Mouse (Mus musculus) heart, adult 18-20 months (tissue): ENCODE results near the gene Sparcl1. TPM values are rescaled to one million over a fixed set of nuclear protein-coding genes. Genes with fewer than 3 reads are reported as not detected.

Experiments
- DNase-seq, 2 experiments: peaks; one replicate each; pipeline ENCODE4 v3.0.0; 2021 to 2022; ENCODE audit warnings: mixed read lengths in 1 of 2
- total RNA-seq, 2 experiments: library from RNA; stranded (reverse); gene quantifications; 2 replicates each; pipeline ENCODE4 v1.2.3; 2021

Gene Sparcl1
- total RNA-seq, 2 experiments from 2014 or later: 186 to 203 TPM

DNA sequence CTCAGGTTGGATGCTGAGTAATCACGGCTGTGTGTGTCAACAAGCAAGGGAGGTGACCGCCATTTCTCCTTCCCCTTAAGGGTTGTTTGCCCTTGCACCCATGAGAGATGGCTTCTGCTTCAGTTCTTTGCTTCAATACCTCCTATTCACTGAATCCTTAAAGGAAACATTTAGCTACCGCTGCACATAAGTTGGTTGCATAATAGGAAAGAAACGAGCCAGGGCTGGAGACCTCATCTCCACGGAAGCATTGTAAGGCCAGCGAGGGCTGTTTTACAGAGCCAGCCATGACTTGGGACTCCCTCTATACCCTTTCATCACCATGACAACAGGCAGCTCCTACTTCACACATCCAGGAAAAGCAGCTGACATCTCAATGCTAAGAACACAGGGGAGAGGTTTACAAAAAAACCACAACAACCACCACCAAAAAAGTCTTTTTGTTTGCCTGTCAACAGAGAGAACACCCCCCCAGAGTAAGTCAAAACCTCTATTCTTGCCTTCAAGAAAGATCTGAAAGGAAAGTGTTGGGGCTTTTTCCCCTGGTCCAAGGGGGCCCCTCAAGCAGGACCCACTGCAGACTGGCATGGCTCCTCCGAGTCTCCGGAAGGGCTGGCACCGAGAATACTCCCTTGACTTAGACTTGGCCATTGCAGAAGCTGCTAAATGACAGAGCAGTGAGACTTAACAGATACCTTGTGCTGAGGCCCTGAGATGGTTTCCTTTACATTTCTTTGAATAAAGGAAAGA lies 3.2 kb downstream of the Sparcl1 start:
- no peak for DNase-seq

DNA sequence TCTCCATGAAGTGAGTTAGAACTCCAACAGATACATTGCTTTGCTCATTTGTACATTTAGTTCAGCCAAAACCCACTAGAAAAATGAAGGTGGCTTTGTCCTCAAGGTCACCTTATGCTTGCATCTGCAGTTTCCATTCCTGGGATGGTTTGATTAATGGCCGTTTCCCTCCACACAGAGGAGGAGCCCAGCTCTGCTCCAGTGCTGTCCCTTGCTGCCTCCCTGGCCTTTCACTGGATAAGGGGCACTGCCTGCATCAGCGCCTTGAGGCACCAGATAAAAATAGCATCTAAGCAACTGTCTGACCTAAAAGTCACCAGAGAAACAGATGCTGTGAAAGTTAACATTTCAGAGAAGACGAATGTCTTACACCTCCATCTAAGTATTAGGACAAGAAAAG lies 4.0 kb downstream of the Sparcl1 start:
- no peak for DNase-seq

DNA sequence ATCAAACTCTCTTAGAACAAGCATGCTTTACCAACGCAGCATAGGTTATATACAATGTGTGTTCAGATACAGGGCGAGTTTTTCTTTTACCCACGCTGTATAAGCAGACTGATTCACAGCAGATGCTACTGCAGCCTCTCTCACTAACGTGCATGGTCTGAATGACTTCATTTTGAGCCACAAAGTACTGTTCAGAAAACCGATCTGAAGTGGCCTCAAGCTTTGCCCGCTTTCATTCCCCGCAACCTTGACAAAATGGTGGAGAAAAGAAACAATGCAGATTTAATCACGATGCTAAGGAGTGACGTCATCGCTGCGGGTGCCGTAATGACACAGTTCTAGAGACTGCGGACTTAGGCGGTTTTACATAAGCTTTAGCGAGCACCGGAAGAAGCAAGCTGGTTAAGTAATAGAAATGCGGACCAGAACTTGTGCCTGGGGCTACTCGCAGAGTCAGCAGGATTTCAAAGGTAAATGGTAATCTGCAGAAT lies 4.6 kb downstream of the Sparcl1 start:
- no peak for DNase-seq

DNA sequence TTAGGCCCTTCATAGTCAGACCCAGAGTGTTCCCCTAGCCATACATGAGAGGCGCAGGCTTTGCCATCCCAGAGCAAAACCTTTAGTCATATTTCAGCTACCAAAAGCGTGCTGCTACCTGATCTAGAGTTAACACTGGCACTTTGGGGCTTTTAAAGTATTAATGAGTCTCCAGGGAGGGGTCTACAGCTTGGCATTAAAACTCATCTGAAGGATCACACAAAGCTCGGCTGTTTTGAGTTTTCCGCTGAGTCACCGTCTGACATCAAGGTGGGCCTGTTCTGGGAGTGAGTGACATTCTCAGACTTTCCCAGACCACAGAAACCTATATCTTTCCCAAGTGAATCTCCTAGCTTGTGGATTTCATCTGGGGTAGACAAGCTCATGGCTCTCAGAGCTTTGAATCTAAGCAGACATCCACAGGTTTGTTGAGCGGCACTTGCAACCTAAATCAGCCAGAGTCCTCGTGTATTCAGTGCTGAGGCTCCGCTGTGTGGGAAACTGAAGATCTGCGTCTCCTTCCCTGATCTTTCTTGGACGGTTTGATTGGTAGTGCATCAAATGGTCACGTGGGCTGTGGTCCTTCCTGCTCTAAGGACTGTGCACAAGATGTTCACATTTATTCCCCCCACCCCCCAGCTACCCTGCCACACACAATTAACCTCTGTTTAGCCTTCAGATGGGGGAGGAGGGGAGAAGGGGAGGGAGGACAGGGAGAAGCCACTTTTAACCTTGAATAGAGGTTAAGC lies 5.2 kb downstream of the Sparcl1 start:
- DNase-seq: no peak

DNA sequence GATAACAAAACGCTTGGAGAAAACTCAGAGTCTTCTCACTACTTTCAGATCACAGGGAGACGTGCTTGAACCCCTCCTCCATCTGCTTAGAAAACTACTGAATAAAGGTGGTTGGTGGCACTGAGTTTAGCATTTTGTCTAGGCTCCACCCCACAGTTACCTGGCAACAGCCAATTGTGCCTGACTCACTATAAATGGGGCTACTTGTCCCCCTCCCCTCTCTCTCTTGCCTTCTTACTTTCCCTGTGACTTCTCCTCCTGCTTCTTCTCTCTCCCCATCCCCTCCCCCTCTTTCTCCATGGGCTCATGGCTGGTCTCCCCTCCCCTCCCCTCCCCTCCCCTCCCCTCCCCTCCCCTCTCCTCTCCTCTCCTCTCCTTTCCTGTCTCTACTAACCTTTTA lies 9.4 kb downstream of the Sparcl1 start:
- no peak for DNase-seq

DNA sequence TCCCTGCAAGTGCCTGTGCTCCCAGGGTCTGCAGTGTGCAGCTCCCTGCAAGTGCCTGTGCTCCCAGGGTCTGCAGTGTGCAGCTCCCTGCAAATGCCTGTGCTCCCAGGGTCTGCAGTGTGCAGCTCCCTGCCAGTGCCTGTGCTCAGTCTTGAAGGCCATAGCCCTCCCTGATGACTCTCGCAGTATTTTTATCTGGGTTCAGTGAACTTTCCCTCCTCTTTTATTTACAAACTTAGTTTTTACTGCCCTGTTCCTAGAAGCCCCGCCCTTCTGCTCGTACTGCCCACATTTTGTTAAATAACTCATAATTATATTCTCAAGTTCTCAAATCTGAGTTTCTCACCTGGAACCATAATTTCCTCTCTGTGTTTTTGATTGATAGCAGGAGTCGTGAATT lies 10.4 kb downstream of the Sparcl1 start:
- DNase-seq: no peak

DNA sequence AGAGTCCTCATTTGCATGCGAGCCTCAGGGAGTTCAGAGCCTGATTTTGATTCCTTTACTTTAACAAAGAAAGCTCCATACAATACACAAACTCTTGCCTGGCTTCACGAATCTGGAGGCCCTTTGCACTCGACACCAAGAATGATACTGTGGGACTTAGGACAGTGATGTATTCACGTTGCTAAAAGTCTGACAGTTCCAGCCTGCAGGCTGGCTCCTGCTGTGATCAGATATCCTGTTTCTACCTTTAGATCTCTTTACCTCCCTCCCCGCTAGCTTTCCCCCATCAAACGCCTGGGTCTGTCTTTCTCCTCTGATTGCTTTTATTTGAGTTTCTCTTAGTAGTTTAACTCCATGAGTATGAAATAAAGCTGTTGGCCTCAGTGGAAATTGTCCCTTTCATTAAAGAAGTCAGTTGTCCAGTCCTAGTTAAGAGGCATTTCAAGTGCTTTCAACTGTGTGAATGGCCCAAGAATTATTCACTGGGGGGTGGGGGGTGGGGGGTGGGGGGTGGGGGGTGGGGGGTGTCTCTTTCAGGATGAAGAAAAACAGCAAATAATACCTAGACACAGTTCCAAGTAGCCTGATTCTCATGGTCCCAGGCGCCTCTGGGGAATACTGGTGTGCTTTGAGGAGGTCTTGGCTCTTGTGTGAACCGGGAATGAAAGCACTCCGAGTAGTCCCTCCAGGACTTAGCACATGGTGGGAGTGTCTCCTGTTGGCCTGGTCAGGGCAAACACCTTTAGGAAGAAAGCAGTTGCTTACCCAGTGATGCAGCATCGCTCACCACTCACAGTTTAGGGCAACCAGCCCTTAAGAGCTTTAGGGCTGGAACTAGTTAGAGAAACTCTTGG lies 11.6 kb downstream of the Sparcl1 start:
- peak; percentile 36 to 60 for DNase-seq

DNA sequence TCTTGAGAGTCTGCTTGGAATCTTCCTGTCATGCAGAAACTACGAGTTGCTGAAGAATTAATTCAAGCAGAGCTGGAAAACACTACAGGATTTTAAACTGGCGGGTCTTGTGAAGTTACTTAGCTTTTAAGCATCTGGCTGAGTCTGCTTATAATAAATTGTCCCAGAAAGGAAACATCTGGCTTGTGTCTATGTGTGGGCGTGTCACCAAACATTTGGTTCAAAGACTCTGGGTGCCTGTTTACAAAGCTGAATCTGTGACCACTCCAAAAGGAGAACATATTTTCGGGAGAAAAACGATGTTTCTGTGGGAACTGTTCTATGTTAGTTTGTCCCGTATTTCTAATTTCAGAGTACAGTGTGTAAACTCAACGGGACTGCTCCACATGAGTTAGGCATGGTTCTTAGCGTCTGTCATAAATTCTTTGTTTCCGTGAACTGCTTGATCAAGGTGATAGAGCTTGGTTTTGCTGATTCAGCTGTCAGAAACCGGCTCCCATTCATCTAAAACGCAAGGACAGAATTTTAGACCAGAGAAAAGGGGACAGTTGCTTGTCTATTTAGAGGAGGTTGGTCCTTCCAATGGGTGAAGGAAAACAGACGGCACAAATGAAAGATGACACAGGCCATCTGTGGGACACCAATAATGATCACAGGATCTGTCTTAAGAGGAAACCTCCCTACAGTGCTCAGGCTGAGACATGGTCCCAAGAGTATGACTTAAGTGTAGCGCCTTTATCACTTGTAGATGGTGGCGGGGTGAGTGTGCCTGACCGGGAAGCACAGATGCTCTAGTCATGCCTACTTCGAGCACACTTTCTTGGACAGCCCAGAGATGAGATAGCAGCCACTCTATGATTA lies 17.2 kb downstream of the Sparcl1 start:
- DNase-seq: peak; percentile 76 to 84

DNA sequence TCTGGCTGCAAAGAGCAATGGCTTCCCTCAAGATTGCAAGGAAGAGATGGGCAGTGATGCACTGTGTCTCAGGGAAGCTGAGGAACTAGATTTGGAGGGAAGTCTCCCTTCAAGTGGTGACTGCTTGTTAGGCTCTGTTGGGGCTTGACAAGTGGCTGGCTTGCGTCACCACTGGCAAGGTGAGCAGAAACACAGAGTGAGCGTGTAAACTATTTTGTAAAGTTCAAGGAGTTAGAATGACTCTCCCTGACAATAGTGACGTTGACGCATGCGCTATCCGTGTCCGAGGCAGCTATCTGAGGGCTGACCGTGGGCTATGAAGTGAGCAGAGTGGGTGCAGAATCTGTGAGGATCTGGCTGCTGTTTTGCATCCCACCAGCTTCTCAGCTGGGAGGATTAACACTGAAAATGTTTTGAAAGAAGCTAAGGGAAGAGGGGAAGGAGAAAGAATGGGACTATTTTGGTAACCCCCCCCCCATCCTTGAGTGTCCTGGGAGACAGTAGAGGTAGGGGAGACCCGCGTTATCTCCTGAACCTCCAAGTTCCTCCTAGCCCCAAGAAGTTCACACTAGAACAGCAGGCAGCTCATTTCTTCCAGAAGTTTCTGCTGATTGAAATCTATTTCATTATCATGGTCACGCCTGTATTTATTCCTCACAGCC lies 18.0 kb downstream of the Sparcl1 start:
- peak in 1 of 2 experiments; percentile 30 for DNase-seq

DNA sequence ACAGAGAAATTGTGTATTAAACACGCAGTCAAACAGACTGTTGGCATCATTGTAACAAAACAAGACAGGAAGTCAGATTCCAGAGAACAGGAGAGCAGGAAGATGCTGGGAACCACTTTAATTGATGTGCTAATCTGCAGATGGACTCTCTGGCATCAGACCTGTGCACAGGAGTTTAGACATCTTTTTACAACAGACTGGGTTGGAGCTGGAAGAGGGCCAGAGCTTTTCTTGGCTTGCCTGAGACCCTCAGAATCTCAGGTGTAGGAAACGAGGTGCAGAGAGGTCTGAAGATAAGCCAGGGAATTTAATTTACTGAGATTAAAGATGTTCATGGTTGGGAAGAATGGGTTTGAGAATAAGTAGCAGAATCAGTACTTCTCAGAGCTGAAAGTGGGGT lies 23.8 kb downstream of the Sparcl1 start:
- DNase-seq: no peak

DNA sequence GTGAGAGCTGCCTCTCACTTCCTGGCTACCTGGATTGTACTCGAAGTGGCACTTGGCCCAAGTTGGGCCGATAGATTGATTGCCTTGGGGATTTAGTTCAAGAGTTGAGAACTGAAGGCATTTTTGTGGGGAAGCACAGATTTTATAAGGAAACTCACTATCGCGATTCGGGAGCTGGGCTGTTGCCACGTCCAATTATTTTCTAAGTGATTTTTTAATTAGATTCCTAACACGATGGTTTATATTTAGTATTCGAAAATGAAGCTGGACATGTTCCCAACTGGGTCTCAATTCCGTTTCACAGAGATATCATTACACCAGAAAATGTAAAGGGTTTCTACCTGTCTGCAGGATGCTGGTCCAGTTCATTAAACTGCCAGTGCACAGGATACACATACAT lies 28.2 kb downstream of the Sparcl1 start:
- DNase-seq: no peak

DNA sequence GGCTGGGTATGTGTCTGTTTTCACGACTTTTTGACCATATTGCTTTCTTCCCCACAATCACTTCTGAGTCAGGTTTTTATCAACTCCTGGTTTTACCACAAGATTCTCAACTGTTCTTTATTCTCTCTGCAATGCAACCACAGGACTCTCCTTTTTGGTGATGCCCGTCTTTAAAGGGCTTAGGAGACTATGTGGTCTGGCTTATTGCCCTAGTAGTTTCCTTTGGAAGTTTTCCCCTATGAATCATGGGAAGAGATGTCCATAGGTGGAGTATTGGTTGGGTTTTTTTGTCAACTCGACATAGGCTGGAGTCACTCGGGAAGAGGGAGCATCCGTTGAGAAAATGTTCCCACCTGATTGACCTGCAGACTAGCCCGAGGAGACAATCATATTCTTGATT lies 32.8 kb downstream of the Sparcl1 start:
- DNase-seq: no peak

DNA sequence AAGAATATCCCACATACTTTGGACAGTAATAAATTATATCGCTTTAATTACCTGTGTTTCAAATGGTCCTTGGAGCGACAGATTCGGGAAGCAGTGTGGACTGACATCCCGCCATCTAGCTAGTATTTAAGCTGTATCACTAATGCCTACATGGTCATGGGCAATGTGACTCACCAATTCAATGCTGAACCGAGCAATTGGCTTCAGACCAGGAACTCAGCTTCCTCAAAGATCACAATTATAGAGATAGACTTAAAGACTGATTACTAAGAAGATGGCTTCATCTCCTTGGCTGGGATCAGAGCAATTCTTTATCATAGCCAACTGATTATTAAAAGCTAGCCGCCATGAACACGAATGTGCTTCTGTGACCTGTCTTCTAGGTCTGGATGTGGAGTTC lies 36.0 kb downstream of the Sparcl1 start, which contains the start of gene Gm17660:
Gene Gm17660, minus strand, starts transcription at position 101 of the 400 bp plus-strand sequence.
- no peak for DNase-seq

DNA sequence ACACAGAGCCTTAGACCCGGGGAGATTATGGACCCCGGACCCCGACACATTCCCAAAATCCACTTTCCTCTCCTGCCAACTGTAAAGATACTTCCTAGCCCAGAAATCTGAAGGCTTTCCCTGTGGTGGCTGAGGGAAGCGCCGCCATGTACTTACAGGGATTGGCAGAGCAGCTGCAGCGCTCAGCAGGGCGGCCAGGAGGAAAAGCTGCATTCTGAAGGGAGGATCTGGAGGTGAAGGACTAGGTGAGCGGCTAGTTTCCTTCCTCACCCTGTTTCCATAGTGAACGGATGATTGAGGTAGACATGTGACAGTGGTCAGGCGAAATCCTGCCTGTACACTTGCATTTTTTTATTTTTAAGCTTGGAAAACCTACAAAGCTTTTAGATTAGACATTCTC lies 37.2 kb downstream of the Sparcl1 start:
- DNase-seq: no peak

DNA sequence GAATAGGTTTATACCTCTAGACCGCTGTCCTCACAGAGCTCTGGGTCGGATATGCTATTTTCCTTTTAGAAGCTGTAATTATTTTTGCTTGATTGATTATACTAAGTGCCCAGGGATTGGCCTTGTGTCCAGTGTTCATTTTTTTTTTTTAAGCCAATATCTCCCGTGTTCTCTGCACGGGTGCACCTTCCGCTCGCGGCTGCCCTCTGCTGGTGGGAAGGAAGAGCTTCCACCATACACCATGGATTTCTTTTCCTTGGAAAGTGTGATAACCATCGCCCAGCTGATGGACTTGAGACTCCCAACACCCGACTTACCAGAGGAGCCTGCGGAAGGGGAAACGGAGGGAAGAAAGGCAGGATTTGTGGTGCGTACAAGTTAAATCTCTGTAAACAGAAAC lies 39.1 kb downstream of the Sparcl1 start:
- peak; percentile 64 to 83 for DNase-seq

DNA sequence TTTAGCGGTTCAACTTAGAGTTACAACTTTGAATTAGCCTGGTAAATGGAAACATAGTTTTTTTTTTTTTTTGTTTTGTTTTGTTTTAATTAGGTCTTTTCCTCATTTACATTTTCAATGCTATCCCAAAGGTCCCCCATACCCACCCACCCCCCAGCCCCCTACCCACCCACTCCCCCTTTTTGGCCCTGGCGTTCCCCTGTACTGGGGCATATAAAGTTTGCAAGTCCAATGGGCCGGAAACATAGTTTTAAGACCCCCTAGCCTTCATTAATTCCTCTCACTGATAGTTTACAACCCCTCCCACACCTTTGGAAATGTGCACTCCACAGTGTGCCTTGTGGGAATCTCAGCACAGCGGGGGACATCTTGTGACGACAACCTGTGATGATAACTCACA lies 39.9 kb downstream of the Sparcl1 start:
- no peak for DNase-seq

DNA sequence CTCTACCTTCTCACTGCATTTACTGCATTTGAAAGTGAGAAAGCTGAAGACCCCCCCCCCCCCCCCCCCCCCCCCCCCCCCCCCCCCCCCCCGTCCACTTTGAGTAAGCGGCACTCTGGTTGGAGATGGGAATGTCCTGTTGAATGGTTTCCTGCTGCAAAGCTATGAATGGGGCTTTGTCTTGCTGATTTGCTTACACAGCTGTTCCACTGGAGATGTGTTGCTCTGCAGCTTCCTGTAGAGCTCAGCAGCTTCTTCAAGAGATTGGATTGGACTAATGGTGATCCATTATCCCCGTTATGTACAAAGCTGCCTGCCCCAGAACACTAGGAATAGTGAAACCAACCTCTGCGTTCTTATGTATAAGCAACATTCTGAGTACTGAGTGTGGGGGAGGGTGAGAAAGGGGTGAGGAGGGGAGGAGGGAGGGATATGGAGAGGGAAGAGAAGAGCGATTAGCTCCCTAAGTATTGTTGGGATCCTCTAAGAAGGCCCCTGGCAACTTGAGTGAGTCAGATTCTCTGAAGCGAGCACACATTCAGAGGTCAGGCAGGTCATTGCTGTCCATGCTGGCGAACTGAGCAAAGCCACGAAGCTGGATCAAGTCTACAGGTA lies 41.2 kb downstream of the Sparcl1 start:
- peak in 1 of 2 experiments; percentile 30 for DNase-seq

DNA sequence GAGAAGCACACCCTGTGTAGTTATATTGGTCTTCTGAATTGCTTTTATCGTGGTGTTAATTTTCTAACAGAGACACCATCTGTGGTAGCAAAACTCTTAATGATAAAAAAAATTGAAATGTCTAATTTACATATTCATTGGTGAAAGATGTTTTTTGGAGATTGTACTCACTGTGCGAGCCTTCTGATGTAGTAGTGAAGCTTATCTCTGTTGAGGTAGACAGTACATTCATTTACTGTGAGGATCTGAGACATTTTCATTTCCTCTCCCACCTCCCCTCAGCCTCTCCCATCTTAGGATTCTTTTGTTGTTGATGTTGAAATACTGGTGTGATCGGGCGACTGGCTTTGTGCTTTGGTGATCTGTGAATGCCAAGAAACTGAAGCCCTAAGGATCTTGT lies 42.5 kb downstream of the Sparcl1 start:
- no peak for DNase-seq

DNA sequence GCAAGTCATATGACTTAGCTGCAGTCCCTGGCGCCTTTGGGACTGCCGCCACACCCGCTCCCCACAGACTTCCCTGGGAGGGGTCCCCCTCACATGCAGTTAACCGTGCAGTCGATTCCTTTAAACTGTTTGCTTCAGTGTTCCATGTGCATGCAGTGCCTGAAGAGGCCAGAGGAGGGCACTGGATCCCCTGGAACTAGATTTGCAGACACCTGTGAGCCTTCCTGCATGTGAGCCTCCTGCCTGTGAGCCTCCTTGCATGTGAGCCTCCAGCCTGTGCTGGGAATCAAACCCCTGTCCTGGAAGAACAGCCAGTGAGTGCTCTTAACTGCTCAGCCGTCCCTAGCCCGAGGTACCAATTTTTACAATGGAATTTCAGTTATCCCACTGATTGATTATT lies 44.8 kb downstream of the Sparcl1 start:
- DNase-seq: peak in 1 of 2 experiments; percentile 26

DNA sequence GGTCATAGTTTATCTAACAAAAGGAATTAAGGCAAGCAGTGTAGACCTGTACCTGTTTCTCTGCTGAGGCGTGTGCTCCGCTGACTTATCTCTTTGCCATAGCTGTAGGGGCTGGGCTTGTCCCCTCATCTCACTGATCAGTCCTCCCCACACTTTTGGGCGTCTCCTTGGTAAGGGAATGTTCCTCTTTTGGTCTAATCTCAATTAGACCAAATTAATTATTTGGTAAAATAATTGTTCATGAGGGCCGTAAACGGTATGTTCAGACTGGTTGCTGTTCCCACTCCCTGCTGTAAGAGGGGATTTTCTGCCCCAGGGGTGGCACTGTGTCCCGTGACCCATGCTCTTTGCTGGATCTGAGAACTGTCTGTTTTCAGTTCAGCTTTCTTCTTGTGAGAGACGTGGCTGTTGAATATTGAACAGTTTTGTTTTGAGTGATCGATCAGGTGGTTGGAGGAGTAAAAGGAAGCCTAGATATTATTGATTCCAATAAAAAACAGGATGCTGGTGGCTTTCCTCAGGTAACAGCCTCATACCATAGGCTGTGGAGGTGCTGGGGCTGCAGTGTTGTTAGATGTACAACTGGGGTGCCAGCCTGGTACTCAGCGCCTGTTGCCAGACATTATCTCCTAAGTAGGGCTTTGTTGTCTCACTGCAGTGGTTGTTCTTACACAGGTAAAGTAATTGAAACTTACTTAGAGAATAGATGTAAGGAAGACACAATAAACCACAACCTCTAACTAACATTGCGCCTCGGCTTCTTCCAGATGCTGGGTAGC lies 50.6 kb downstream of the Sparcl1 start:
- DNase-seq: no peak
